Mouse (Mus musculus) monocyte, adult 2 months (primary cell): ENCODE data around the gene Lyve1.
A peak's percentile ranks its signal among the peaks of the same experiment; 100 is the strongest.

Experiments used
- DNase-seq, 2 experiments: peaks; one replicate each; pipeline ENCODE4 v3.0.0; 2022; ENCODE audit warnings: low spot score in 2 of 2, low read depth in 1 of 2

The Lyve1 gene

GRCm38 (mm10) chr7:110810995-110811394, 52.0 kb downstream of the Lyve1 start:
- DNase-seq: no peak

DNA sequence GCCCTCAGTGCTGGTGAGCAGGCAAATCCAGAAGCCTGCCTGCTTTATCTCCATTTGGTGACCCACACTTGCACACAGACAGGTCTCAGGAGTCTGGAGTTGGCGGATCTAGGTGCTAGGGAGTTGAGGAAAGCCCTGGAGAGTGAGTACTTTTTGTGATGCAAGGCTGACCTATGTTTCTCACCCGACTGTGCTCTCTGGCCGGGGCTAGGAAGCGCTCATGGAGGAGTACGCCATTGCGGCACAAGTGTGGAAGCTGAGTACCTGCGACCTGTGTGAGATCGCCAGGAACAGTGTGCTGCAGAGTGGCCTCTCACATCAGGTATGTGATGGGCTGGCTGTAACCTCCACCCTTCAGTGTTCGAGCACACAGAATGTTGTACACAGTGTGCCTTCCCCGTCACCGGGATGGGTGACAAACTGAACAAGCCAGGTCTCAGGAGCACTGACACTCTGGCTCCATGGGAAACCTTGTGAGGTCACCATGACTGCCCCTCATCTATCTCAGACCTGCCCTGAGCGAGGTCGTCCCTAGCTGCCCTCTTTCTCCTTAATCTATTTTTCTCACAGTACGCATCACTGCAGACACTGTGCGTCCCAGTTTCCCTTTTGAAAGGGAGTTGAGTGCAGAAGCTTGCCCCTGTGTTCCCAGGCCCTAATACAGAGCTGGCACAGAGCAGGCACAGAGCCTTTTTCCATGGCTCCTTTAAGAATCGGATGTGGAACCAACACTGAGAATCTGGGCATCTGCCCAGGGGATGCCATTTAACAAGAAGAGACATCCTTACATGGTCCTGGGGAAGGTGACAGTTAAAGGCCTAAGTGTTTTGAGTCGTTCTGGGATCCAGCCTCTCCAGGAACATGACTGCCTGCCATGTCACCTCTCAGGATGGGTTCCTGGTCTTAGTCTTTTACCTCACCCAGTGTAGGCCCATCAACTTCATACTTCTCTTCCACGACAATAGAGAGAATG, 53.2 kb downstream of the Lyve1 start:
- DNase-seq: no peak

DNA sequence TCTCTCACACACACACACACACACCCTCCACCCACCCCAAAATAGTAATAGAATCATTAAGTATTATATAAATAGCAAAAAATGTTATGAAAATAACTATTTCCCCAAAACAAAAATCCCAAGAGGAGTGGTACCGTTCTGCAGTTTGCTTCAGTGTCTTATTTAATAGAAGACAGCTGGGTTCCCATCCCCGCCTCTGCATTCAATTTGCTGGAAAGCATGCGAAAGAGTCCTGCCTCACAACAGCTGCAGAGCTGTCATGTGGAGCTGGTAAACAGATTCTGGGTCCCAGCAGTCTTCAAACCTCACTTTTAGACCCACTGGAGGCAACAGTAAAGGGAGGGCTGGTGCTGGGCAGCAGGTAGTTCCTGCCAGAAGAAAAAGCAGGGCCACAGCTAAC, 54.1 kb downstream of the Lyve1 start:
- DNase-seq: no peak

- no peak for DNase-seq
Observed at GRCm38 (mm10) chr7:110807460-110808030, 55.5 kb downstream of the Lyve1 start.

DNA sequence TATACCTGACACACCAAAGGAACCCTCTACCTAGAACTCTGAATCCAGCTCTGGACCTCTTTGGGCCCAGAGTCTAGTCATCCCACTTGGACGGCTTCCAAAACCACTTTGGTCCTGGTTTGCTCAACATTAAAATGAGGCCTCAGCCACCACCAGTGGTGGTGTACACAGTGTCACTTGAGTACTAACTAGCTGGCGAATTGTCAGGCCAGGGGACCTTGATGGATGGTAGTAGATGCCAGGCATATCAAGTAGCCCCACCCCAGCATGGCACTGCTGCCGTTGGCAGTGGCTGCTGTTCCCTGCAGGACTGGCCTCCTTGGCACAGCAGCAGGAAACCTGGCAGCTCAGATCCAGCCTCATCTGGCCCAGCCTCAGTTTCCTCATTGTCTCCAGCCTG, 58.8 kb downstream of the Lyve1 start:
- no peak for DNase-seq

DNA sequence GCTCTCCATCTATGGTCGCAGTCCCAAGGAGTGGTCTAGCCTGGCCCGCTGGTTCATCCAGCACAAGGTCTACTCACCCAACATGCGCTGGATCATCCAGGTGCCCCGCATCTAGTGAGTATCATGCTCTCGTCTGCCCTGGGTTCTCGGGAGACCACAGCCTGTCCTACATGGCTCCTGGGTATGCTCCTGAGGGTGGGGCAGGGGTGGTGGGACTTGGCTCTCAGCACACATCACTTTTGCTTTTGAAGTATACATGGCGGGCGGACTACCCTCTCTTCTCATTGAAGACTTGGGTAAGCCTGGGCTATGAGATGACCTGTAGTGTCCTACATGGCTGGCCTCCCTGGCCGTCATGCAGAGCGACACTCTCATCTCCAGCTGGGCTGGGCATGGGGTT, 59.9 kb downstream of the Lyve1 start:
- no peak for DNase-seq

- DNase-seq: peak in 1 of 2 experiments; percentile 69
Observed at GRCm38 (mm10) chr7:110801028-110801427, 62.0 kb downstream of the Lyve1 start.
